Mouse (Mus musculus): ENCODE results near the gene Onecut3. TPM values are rescaled to one million over a fixed set of nuclear protein-coding genes. Genes with fewer than 3 reads are reported as not detected.

Gene Onecut3
- polyA plus RNA-seq, 1 experiment from 2014 or later = not detected

Other genes with a start within 250 kb of the Onecut3 start
- gene Ndufs7, start 245.7 kb upstream of the Onecut3 start, polyA plus RNA-seq (2015; fragmentation: Nextera tagmentation; extraction: Ambion mirVana) = 313 and 320 TPM in 2 replicates
- 27.5 and 32.8 TPM in 2 replicates for gene Gamt, start 233.8 kb upstream of the Onecut3 start, polyA plus RNA-seq (2015; fragmentation: Nextera tagmentation; extraction: Ambion mirVana)
- gene Dazap1, start 233.3 kb upstream of the Onecut3 start, polyA plus RNA-seq (2015; fragmentation: Nextera tagmentation; extraction: Ambion mirVana) = 45.4 and 50.6 TPM in 2 replicates
- gene Rps15, start 202.4 kb upstream of the Onecut3 start, polyA plus RNA-seq (2015; fragmentation: Nextera tagmentation; extraction: Ambion mirVana) = 915 and 939 TPM in 2 replicates
- 0.67 and 0.88 TPM in 2 replicates for gene Apc2, start 198.9 kb upstream of the Onecut3 start, polyA plus RNA-seq (2015; fragmentation: Nextera tagmentation; extraction: Ambion mirVana)
- gene 2310011J03Rik, start 174.3 kb upstream of the Onecut3 start, polyA plus RNA-seq (2015; fragmentation: Nextera tagmentation; extraction: Ambion mirVana) = 49.2 and 51.8 TPM in 2 replicates
- gene Pcsk4, start 165.3 kb upstream of the Onecut3 start, polyA plus RNA-seq (2015; fragmentation: Nextera tagmentation; extraction: Ambion mirVana) = 4.2 and 4.3 TPM in 2 replicates
- gene Reep6, start 164.9 kb upstream of the Onecut3 start, polyA plus RNA-seq (2015; fragmentation: Nextera tagmentation; extraction: Ambion mirVana) = 15.6 and 17.0 TPM in 2 replicates
- 4.1 and 8.3 TPM in 2 replicates for gene Adamtsl5, start 146.4 kb upstream of the Onecut3 start, polyA plus RNA-seq (2015; fragmentation: Nextera tagmentation; extraction: Ambion mirVana)
- gene Plk5, start 138.4 kb upstream of the Onecut3 start, polyA plus RNA-seq (2015; fragmentation: Nextera tagmentation; extraction: Ambion mirVana) = 0.48 and 0.52 TPM in 2 replicates
- 4.4 and 4.5 TPM in 2 replicates for gene Mex3d, start 107.2 kb upstream of the Onecut3 start, polyA plus RNA-seq (2015; fragmentation: Nextera tagmentation; extraction: Ambion mirVana)
- gene Mbd3, start 95.3 kb upstream of the Onecut3 start, polyA plus RNA-seq (2015; fragmentation: Nextera tagmentation; extraction: Ambion mirVana) = 192 and 204 TPM in 2 replicates
- 618 and 673 TPM in 2 replicates for gene Uqcr11, start 88.0 kb upstream of the Onecut3 start, polyA plus RNA-seq (2015; fragmentation: Nextera tagmentation; extraction: Ambion mirVana)
- gene Tcf3, start 61.2 kb upstream of the Onecut3 start, polyA plus RNA-seq (2015; fragmentation: Nextera tagmentation; extraction: Ambion mirVana) = 81.0 and 82.4 TPM in 2 replicates
- gene Atp8b3, start 44.3 kb downstream of the Onecut3 start, polyA plus RNA-seq (2015; fragmentation: Nextera tagmentation; extraction: Ambion mirVana) = 0.05 and 0.09 TPM in 2 replicates
- 20.6 and 22.1 TPM in 2 replicates for gene Rexo1, start 66.7 kb downstream of the Onecut3 start, polyA plus RNA-seq (2015; fragmentation: Nextera tagmentation; extraction: Ambion mirVana)
- gene Klf16, start 82.5 kb downstream of the Onecut3 start, polyA plus RNA-seq (2015; fragmentation: Nextera tagmentation; extraction: Ambion mirVana) = 8.2 and 8.3 TPM in 2 replicates
- gene Abhd17a, start 95.5 kb downstream of the Onecut3 start, polyA plus RNA-seq (2015; fragmentation: Nextera tagmentation; extraction: Ambion mirVana) = 77.4 and 80.9 TPM in 2 replicates
- gene Scamp4, start 108.0 kb downstream of the Onecut3 start, polyA plus RNA-seq (2015; fragmentation: Nextera tagmentation; extraction: Ambion mirVana) = 78.8 and 81.8 TPM in 2 replicates
- gene Adat3, start 108.0 kb downstream of the Onecut3 start, polyA plus RNA-seq (2015; fragmentation: Nextera tagmentation; extraction: Ambion mirVana) = 7.1 and 8.3 TPM in 2 replicates
- gene Gm49322, start 111.2 kb downstream of the Onecut3 start, polyA plus RNA-seq (2015; fragmentation: Nextera tagmentation; extraction: Ambion mirVana) = 3.7 and 4.4 TPM in 2 replicates
- gene Csnk1g2, start 128.0 kb downstream of the Onecut3 start, polyA plus RNA-seq (2015; fragmentation: Nextera tagmentation; extraction: Ambion mirVana) = 20.6 and 38.4 TPM in 2 replicates
- 15.3 and 33.2 TPM in 2 replicates for gene Btbd2, start 162.2 kb downstream of the Onecut3 start, polyA plus RNA-seq (2015; fragmentation: Nextera tagmentation; extraction: Ambion mirVana)
- gene Mknk2, start 183.3 kb downstream of the Onecut3 start, polyA plus RNA-seq (2015; fragmentation: Nextera tagmentation; extraction: Ambion mirVana) = 66.3 and 82.1 TPM in 2 replicates
- gene Mob3a, start 207.1 kb downstream of the Onecut3 start, polyA plus RNA-seq (2015; fragmentation: Nextera tagmentation; extraction: Ambion mirVana) = 42.3 and 45.7 TPM in 2 replicates
- gene Izumo4, start 207.3 kb downstream of the Onecut3 start, polyA plus RNA-seq (2015; fragmentation: Nextera tagmentation; extraction: Ambion mirVana) = 23.6 and 26.8 TPM in 2 replicates
- 59.6 and 59.9 TPM in 2 replicates for gene Ap3d1, start 247.4 kb downstream of the Onecut3 start, polyA plus RNA-seq (2015; fragmentation: Nextera tagmentation; extraction: Ambion mirVana)

Data from lung, embryonic 16.5 days (tissue).